Mouse (Mus musculus) spleen, adult 2 months (tissue): ENCODE data around the gene Rin3. TPM values are rescaled to one million over a fixed set of nuclear protein-coding genes. Genes with fewer than 3 reads are reported as not detected.

Experiments
- DNase-seq, 2 experiments: peaks; one replicate each; pipeline versions ENCODE4 v3.0.0 to v3.0.0-alpha.2; 2012 to 2021; ENCODE audit warnings: low spot score in 2 of 2, low read depth in 1 of 2
- H3K27ac ChIP-seq: fragments of 200-500 bp; 2 replicates; pipeline ENCODE4 v1.5.1; 2012; ENCODE audit warnings: low read length, inconsistent platforms; ENCODE audit not compliant: insufficient read depth
- H3K27me3 ChIP-seq: fragments of 200-500 bp; 2 replicates; pipeline ENCODE4 v1.6.1; 2012; ENCODE audit warnings: mild to moderate bottlenecking, moderate library complexity, low read length, inconsistent platforms; ENCODE audit not compliant: control insufficient read depth, insufficient read depth
- H3K36me3 ChIP-seq: fragments of 200-500 bp; 2 replicates; pipeline ENCODE4 v1.6.1; 2012; ENCODE audit warnings: mild to moderate bottlenecking, low read length, inconsistent platforms; ENCODE audit not compliant: control insufficient read depth, insufficient read depth
- H3K4me1 ChIP-seq: fragments of 200-500 bp; 2 replicates; pipeline ENCODE4 v1.6.1; 2011; ENCODE audit warnings: inconsistent platforms; ENCODE audit not compliant: control insufficient read depth, insufficient read depth, insufficient read length
- H3K4me3 ChIP-seq: fragments of 200-500 bp; 2 replicates; pipeline ENCODE4 v1.5.1; 2011; ENCODE audit warnings: mild to moderate bottlenecking, inconsistent platforms; ENCODE audit not compliant: insufficient read depth, insufficient read length; ENCODE audit errors: extremely low read depth
- CTCF ChIP-seq: fragments of 200-500 bp; IDR thresholded peaks from 2 replicates; pipeline ENCODE4 v1.5.1; 2011; ENCODE audit warnings: mild to moderate bottlenecking, inconsistent platforms; ENCODE audit not compliant: insufficient read depth, insufficient read length, insufficient replicate concordance; ENCODE audit errors: extremely low read depth
- POLR2A ChIP-seq: fragments of 200-500 bp; IDR thresholded peaks from 2 replicates; pipeline ENCODE4 v1.6.1; 2011; ENCODE audit warnings: low read depth, low read length, inconsistent platforms
- WGBS: fragments of 180-500 bp; shearing (Covaris S2); methylation state at CpG from one replicate; pipeline ENCODE4 v1.1.7; 2018; 5-methylcytosine and 5-hydroxymethylcytosine counted together
- polyA plus RNA-seq: library from polyadenylated mRNA; depleted of rRNA; stranded (reverse); fragments of >200 nt; gene quantifications from 2 replicates; pipeline ENCODE4 v1.2.3, GENCODE M21; 2012

Rin3 gene
- polyA plus RNA-seq, 1 experiment, result 63.4 TPM

- no peaks in the 10 kb centered on the region for H3K36me3 ChIP-seq
Observed at GRCm38 (mm10) chr12:102342147-102342546, 59.3 kb downstream of the Rin3 start.

GRCm38 (mm10) chr12:102342602-102343001 is 59.8 kb downstream of the Rin3 start:
- TF ChIP-seq CTCF (no peak), POLR2A (no peak)
- Histone ChIP-seq H3K27me3 (no peaks in the 10 kb centered on the region), H3K4me3 (no peak overlapping the region), H3K4me1 (no peaks in the 10 kb centered on the region), H3K27ac (no peak overlapping the region), H3K36me3 (no peaks in the 10 kb centered on the region)
- DNase-seq, result no peak
- 87% methylated on average over 3 of the region's 3 CpGs for WGBS

More at GRCm38 (mm10) chr12:102342147-102342546, 59.3 kb downstream of the Rin3 start:
- H3K27me3 ChIP-seq, result no peaks in the 10 kb centered on the region
- no peak for TF ChIP-seq CTCF
- TF ChIP-seq POLR2A, result no peak
- no peaks in the 10 kb centered on the region for H3K4me1 ChIP-seq
- no peak overlapping the region for H3K27ac ChIP-seq
- WGBS, result 75% methylated on average over 2 of the region's 2 CpGs
- no peak for DNase-seq
- H3K4me3 ChIP-seq, result no peak overlapping the region

GRCm38 (mm10) chr12:102345031-102345815 is 62.4 kb downstream of the Rin3 start:
- Histone ChIP-seq H3K4me1 (peaks cover 8% of the 10 kb centered on the region; the same call in 1 of the 2 replicates), H3K27me3 (no peaks in the 10 kb centered on the region), H3K4me3 (no peak overlapping the region), H3K36me3 (no peaks in the 10 kb centered on the region), H3K27ac (no peak overlapping the region)
- 89% methylated on average over 14 of the region's 14 CpGs for WGBS
- DNase-seq, result no peak
- no peak for TF ChIP-seq CTCF
- no peak for TF ChIP-seq POLR2A

- H3K27me3 ChIP-seq, result no peaks in the 10 kb centered on the region
- DNase-seq, result peak; percentile 45 to 70
- 9% methylated on average over 1 of the region's 1 CpGs for WGBS
- H3K27ac ChIP-seq, result no peak overlapping the region
- no peaks in the 10 kb centered on the region for H3K36me3 ChIP-seq
- peaks cover 19% of the 10 kb centered on the region; the same call in 1 of the 2 replicates for H3K4me1 ChIP-seq
- TF ChIP-seq CTCF (peak; percentile 50; the same call in 1 of the 2 replicates), POLR2A (no peak)
- H3K4me3 ChIP-seq, result no peak overlapping the region
Observed at GRCm38 (mm10) chr12:102346507-102346906, 63.7 kb downstream of the Rin3 start.

- no peak for DNase-seq
- TF ChIP-seq CTCF (no peak), POLR2A (no peak)
- H3K27ac ChIP-seq, result peak overlapping the region; percentile 20; the same call in 1 of the 2 replicates
- no peaks in the 10 kb centered on the region for H3K27me3 ChIP-seq
- H3K36me3 ChIP-seq, result no peaks in the 10 kb centered on the region; the same call in 1 of the 2 replicates
- H3K4me3 ChIP-seq, result no peak overlapping the region
- peaks cover 36% of the 10 kb centered on the region; the same call in 1 of the 2 replicates for H3K4me1 ChIP-seq
- 87% methylated on average over 6 of the region's 6 CpGs for WGBS
Observed at GRCm38 (mm10) chr12:102348447-102348846, 65.6 kb downstream of the Rin3 start.

GRCm38 (mm10) chr12:102350997-102351396 is 68.1 kb downstream of the Rin3 start:
- TF ChIP-seq CTCF (no peak), POLR2A (no peak)
- H3K36me3 ChIP-seq, result no peaks in the 10 kb centered on the region; the same call in 1 of the 2 replicates
- peak overlapping the region; percentile 96 for H3K27ac ChIP-seq
- H3K27me3 ChIP-seq, result no peaks in the 10 kb centered on the region
- H3K4me3 ChIP-seq, result no peak overlapping the region; the same call in 1 of the 2 replicates
- peak in 1 of 2 experiments; percentile 33 for DNase-seq
- WGBS, result 31% methylated on average over 1 of the region's 1 CpGs
- H3K4me1 ChIP-seq, result peaks cover 47% of the 10 kb centered on the region; the same call in 1 of the 2 replicates

- TF ChIP-seq POLR2A (peak; percentile 11; the same call in 1 of the 2 replicates), CTCF (no peak)
- H3K36me3 ChIP-seq, result peaks cover 10% of the 10 kb centered on the region
- peak; percentile 31 to 71 for DNase-seq
- no peaks in the 10 kb centered on the region for H3K27me3 ChIP-seq
- peaks cover 59% of the 10 kb centered on the region; the same call in 1 of the 2 replicates for H3K4me1 ChIP-seq
- peak overlapping the region; percentile 60 for H3K4me3 ChIP-seq
- H3K27ac ChIP-seq, result peak overlapping the region; percentile 88
- 23% methylated on average over 10 of the region's 10 CpGs for WGBS
Observed at GRCm38 (mm10) chr12:102354126-102354984, 71.5 kb downstream of the Rin3 start.
